Mouse (Mus musculus) natural killer cell, adult 2 months (primary cell): ENCODE data around the gene Dscaml1.

ENCODE experiments used
- DNase-seq, 2 experiments: peaks; one replicate each; pipeline ENCODE4 v3.0.0; 2022; ENCODE audit warnings: low spot score in 2 of 2

The Dscaml1 gene

DNA sequence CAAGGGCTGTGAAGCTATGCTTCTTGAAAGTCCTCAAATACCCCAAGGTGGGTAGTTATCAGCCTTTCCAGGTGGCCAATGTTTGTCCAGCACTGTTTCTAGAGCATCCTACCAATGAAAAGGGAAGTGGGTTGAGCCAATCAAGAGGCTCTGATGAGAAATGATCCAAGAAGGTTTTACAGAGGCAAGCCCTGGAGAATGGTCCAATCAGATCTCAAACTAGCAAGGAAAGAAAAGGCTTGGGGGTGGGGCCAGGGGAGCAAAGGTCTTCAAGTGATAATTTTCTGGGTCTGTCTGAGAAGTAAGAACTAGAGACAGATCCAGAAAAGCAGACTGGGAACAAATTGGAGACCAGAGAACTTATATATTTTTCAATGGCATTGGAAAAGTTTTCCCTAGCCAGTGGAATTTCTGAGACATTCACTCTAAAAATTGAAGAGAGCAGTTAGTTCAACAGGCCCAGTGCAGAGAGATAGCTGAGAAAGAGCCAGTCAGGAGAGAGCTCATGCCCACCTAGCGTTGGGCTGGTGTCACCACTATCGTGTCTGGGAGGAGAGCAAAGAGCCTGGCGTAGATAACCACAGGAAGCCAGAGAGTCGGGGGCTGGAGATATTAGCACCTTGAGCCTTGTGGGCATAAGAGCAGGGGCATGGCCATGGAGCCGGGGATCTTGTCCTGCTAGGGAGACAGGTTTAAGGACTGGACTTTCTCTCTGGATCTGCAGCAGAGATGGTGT, 140.6 kb downstream of the Dscaml1 start:
- no peak for DNase-seq

DNA sequence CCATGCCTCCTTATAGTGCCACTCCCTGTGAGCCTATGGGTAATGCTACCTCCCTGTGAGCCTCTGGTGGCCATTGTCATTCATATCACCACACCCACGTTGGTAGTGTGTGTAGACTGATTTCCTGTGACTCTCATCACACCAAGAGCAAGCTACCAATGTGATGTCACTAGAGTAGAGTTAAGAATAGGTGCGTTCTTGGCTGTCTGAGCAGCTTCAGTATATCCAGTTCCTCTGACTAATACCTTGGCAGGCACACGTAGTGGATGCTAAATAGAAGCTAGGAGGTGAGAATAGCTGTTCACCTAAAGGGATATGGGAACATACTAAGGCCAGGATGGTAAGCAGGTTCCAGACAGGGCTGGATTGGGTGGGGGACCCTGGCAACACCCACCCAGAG, 143.3 kb downstream of the Dscaml1 start:
- DNase-seq, result no peak

GRCm38 (mm10) chr9:45570346-45570745, 143.9 kb downstream of the Dscaml1 start:
- DNase-seq, result no peak

DNA sequence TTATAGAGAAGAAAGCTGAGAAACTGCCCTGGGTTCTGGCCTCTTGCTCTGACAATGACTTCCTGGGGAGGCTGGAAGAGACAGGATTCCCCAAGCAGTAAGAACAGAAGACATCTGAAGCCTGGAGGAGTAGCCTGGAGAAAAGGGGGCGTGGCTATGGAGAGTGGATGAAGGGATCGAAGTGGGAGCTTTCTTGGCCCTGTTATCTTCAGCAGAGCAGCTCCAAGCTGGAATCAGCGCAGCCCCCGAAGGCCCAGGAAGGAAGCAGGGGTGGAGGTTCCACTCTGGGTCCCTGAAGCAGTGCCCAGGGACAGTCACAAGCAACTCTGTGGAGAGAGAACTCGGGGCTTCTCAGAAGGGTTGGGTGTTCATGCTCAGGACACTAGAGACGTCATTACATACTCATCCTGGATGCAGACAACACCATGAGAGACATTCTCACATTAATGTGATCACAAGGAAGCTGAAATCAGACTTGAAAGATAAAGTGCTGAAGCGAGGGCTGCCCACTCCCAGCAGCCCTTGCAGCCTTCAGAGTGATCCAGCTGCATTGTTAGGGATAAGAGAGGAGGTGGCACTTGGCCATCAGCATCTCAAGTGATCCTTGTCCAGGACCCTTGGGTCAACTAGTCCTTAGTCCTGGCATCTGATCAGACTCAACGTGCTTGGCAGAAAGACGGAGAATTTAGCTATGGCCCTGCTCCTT, 146.5 kb downstream of the Dscaml1 start:
- DNase-seq, result no peak

DNA sequence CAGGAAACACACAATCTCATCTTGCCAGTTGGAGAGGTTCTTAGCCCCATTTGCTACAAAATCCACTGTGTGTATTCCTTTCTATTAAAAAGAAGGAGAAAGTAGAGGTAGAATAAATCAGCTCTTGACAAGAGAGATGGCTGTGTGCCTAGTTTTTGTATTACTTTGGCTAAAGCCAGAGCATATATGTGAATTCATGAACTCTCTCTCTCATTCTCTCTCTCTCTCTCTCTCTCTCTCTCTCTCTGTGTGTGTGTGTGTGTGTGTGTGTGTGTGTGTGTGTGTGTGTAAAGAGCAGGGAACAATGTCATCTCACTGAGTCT, 147.0 kb downstream of the Dscaml1 start:
- no peak for DNase-seq

DNA sequence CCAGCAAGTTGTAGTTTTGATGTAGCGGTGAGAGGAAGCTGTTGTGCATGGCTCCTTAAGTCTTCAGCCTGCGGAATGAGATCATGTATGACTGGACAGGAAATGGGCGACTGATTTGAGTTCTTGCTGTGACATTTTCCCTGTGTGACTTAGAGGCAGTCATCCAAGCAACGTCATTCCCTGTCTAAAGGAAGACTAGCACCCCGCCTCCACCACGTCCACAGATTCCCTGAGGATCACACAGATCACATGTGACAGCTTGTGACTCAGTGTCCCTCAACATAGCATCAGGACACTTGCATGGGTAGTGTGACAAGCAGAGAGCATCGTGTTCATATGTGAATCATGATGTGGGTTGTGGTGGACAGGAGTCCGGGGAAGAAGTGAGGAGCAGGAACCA, 147.6 kb downstream of the Dscaml1 start:
- DNase-seq, result no peak

GRCm38 (mm10) chr9:45580069-45580795, 153.8 kb downstream of the Dscaml1 start:
- DNase-seq, result no peak

GRCm38 (mm10) chr9:45586475-45586874, 160.0 kb downstream of the Dscaml1 start:
- DNase-seq, result no peak

- DNase-seq, result no peak
Measured at GRCm38 (mm10) chr9:45587704-45588103, 161.3 kb downstream of the Dscaml1 start.

- peak in 1 of 2 experiments; percentile 8 for DNase-seq
Measured at GRCm38 (mm10) chr9:45589867-45590266, 163.4 kb downstream of the Dscaml1 start.

DNA sequence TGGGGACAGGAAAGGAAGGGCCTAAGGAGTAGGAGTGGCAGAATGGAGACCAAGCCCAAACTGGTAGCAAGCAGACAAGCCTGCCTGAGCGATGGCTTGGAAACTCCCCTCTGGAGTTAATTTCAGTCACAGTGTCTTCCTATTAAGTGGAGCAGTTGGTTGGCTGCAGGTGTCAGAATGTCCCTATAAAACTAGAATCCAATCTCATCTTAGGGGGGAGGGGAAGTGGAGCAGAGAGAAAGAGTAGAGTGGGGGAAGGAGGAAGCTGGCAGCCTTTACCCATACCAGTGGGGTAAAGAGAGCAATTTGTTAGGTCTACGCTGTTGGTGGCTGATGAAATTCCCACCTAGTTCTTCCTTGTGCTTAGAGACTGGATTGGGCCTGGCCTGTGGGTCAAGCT, 164.6 kb downstream of the Dscaml1 start:
- no peak for DNase-seq

GRCm38 (mm10) chr9:45592374-45592773, 165.9 kb downstream of the Dscaml1 start:
- no peak for DNase-seq

DNA sequence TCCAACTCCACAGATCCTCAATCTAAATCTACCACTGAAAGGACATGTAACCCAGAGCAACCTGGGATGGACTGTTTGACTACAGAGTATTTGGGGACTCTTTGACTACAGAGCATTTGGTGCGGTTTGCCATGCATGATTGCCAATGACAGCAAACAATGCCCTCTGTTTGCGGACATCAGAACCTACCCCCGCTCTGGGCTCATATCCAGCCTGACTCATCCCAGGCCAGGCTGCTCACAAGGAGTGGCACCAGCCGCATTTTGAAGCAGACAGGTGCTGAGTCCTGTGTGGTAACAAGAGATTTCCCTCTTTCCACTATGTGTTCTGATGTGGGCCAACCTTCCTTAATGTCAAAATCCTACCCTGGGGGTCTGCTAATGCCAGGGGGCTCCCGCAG, 171.7 kb downstream of the Dscaml1 start:
- no peak for DNase-seq

GRCm38 (mm10) chr9:45599377-45599776, 172.9 kb downstream of the Dscaml1 start:
- no peak for DNase-seq

DNA sequence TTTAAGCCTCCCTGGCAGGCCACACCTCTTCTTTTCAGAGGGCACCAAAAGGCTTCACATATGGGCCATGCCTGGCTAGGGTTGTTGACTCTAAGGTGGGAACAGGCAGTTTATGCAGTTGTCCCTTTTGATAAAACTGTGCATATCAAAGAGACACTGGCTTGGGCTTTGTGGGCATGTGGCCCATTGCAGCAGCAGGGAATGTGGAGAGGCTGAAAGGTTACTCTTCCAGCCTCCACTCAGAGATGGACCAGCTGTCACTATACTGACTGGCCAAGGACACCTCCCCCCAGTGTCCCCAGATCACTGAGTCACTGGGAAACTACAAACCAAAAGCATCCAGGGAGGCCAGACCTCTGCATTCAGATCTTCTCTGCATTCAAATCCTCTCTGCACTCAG, 180.9 kb downstream of the Dscaml1 start:
- no peak for DNase-seq

DNA sequence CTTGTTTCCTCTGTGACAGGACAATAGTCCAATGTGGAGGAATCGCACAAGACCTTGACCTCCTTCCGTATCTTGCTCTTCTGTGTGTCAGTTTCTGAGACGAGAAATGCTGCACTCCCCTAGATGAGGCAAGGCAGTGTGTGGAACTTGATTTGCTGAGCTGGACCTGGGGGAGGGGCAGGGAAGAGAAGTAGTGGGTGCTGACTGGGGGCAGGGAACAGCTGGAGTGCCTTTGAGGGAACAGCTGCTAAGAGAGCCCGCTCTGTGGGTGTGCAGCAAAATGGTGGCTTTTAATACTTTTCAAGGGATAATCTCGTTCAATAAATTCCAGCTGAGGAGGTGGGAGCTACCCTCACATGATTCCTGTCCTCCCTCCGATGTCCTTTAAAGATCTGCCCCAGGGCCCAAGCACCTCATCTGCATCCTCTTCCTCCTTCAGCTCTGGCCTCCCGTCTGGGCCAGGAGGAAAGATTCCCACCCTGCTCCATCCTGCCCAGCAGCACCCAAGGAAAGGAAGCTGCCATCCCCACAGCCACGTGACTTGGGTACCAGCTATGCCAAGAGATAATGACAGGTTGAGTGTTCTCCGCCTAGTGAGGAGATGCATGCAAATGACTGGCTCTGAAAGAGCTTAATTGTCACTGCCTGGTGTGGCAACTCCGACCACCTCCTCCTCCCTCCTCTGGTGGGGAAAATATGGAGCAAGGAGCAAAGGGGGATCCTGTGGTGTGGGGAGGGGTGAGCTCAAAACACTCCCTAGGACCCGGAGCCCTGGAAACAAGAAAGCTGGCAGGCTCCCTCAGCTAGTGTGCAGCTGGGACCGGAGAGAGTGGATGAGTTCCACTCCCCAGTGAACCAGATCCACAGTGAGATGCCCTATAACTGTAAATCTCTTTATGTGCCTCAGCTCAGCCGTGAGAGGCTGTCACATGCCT, 181.9 kb downstream of the Dscaml1 start:
- no peak for DNase-seq

GRCm38 (mm10) chr9:45610336-45611060, 184.1 kb downstream of the Dscaml1 start:
- DNase-seq, result no peak

- DNase-seq, result no peak
Measured at GRCm38 (mm10) chr9:45614616-45615015, 188.2 kb downstream of the Dscaml1 start.

- DNase-seq, result no peak
Measured at GRCm38 (mm10) chr9:45617889-45618288, 191.5 kb downstream of the Dscaml1 start.

GRCm38 (mm10) chr9:45618443-45618842, 192.0 kb downstream of the Dscaml1 start:
- DNase-seq, result no peak

DNA sequence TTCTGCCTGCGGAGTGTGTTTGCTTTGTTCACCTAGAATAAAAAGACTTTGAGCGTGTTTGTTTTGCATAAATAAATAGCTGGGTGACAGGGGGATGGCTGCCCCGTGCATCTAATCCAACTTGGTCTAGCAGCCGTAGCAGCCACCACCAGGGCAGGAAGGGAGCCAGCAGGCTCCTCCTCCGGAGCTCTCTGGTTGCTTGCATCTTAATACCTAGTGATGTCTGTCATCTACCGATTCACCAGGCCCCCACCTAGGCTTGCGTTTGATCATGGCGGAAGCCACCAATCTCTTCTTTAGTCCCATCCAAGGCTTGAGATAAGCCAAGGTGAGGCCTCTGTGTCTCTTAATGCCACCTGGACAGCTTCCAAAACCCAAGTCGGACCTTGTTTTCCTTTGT, 193.6 kb downstream of the Dscaml1 start:
- no peak for DNase-seq
